Mouse (Mus musculus) limb, embryonic 12.5 days (tissue): ENCODE data around the gene Prpsap1. TPM values are rescaled to one million over a fixed set of nuclear protein-coding genes. Genes with fewer than 3 reads are reported as not detected.
"Not testable (repeated sequence)": the region's sequence is repeated elsewhere in the genome, so short reads cannot be mapped to it uniquely, and the experiment has no call there.

Source experiments
- ATAC-seq: fragments of 200-750 bp; cut with Nextera tagmentation; 2 replicates; pipeline ENCODE4 v1.8.0; 2017; ENCODE audit warnings: low read depth, moderate TSS enrichment; ENCODE audit not compliant: insufficient number of reproducible peaks, insufficient read depth, low FRiP score, low TSS enrichment
- H3K27ac ChIP-seq: fragments of 300-500 bp; sonication (generic); 2 replicates; pipeline ENCODE4 v1.5.1; 2016; ENCODE audit warnings: mild to moderate bottlenecking, moderate library complexity
- H3K27me3 ChIP-seq: fragments of 300-500 bp; sonication (generic); 2 replicates; pipeline ENCODE4 v1.6.1; 2016; ENCODE audit warnings: mild to moderate bottlenecking, moderate library complexity
- H3K36me3 ChIP-seq: fragments of 300-500 bp; sonication (generic); 2 replicates; pipeline ENCODE4 v1.6.1; 2016; ENCODE audit warnings: mild to moderate bottlenecking, moderate library complexity
- H3K4me1 ChIP-seq: fragments of 300-500 bp; sonication (generic); replicated peaks from 2 replicates; pipeline ENCODE4 v1.6.1; 2016
- H3K4me2 ChIP-seq: fragments of 300-500 bp; sonication (generic); 2 replicates; pipeline ENCODE4 v1.6.1; 2016; ENCODE audit warnings: mild to moderate bottlenecking, moderate library complexity
- H3K4me3 ChIP-seq: fragments of 300-500 bp; sonication (generic); replicated peaks from 2 replicates; pipeline ENCODE4 v1.5.1; 2016; ENCODE audit warnings: mild to moderate bottlenecking
- H3K9ac ChIP-seq: fragments of 300-500 bp; sonication (generic); replicated peaks from 2 replicates; pipeline ENCODE4 v1.6.1; 2016; ENCODE audit warnings: mild to moderate bottlenecking, moderate library complexity
- H3K9me3 ChIP-seq: fragments of 300-500 bp; sonication (generic); 2 replicates; pipeline ENCODE4 v1.6.1; 2016; ENCODE audit warnings: mild to moderate bottlenecking, moderate library complexity
- WGBS: fragments of 180-500 bp; shearing (Covaris S2); methylation state at CpG from one replicate; pipeline ENCODE4 v1.1.7; 2016; 5-methylcytosine and 5-hydroxymethylcytosine counted together
- polyA plus RNA-seq: library from polyadenylated mRNA; unstranded; fragments of >200 nt; fragmentation: Nextera tagmentation; extraction: Ambion mirVana; gene quantifications from 2 replicates; pipeline ENCODE4 v1.2.1, GENCODE M21; 2016

The Prpsap1 gene
- polyA plus RNA-seq, 1 experiment from 2014 or later: 199 TPM

DNA sequence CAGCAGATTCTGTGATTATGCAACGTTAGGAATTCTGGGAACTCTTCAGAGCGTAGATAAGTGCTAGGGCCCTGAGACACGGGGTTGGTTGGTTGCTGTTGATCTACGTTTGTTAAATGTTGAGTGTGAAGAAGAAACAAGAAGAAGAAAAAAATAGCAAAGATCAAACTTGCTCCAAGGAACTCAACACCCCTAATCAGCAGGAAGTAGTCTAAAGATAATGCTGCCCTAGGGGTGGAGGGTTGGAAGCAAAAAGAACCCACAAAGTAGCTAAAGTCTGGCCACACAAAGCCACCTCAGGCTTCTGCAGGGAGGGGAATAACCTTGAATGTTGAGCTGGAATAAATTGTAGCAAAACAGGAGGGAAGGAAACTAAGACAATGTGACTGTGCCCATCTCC lies 3.3 kb upstream of the Prpsap1 start:
- Histone ChIP-seq H3K4me2 (no peak overlapping the region), H3K27ac (no peak overlapping the region), H3K27me3 (peaks cover 4% of the 10 kb centered on the region; the same call in 1 of the 2 replicates), H3K4me1 (peaks cover 7% of the 10 kb centered on the region; the same call in 1 of the 2 replicates), H3K9me3 (no peaks in the 10 kb centered on the region), H3K9ac (no peak overlapping the region), H3K4me3 (no peak overlapping the region), H3K36me3 (no peaks in the 10 kb centered on the region)
- no peak for ATAC-seq
- 89% methylated on average over 4 of the region's 4 CpGs for WGBS

DNA sequence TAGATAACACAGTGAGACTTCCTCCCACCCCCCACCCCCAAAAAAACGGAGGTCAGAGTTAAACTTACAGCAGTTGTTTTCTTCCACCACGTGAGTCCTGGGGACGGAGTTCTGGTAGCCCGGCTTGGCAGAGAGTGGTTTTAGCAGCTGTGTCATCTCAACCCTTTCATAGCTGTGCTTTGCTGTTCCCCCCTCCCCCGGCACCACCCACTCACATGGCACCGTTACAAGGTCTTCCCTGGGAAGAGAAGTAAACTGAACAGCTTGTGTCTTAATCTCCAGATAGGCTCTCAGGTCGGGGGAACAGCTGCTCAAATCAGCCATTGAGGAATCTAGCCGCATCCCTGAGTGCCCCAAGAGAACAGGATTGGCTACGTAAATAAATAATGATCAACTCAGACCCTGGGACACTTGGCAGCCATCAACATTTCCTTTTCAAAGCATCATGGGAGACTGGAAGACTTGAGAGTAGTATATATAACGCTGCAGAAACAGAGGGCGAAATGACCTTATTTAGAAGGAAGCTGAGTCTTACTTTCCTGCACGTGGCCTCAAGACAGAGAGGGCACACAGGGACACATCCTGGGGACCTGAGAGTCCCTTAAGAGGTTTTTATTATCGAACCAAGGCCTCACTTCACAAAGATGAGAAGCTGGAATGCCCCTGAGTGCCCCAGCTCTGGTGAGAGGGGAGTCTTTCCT lies 622 bp upstream of the Prpsap1 start:
- Histone ChIP-seq H3K27me3 (peaks cover 4% of the 10 kb centered on the region; the same call in 1 of the 2 replicates), H3K9ac (0 out of 2 replicates have a peak overlapping the region, but pooled peaks have one; percentile 8), H3K4me2 (no peak overlapping the region), H3K9me3 (no peaks in the 10 kb centered on the region), H3K4me1 (peaks cover 9% of the 10 kb centered on the region), H3K36me3 (no peaks in the 10 kb centered on the region), H3K27ac (peak overlapping the region; percentile 50; the same call in 1 of the 2 replicates), H3K4me3 (no peak overlapping the region)
- no peak for ATAC-seq
- WGBS: 72% methylated on average over 13 of the region's 13 CpGs

DNA sequence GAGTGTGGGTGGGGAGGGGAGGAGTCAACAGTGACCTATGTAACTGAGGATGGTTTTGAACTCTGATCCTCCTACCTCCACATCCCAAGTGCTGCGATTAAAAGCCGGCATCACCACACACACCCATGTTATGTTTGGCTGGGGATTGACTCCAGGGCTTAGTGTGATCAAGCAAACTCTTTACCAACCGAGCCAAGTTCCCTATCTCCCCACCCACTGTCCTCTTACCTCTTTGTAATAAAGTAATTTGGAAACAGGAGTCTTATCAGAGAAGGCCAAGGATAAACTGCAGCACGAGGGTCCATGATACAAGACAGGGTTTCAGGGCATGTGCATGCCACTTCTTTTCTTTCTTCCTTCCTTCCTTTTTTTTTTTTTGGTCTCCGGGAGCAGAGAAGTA lies 811 bp downstream of the Prpsap1 start:
- H3K9ac ChIP-seq: no peak overlapping the region
- peaks cover 4% of the 10 kb centered on the region; the same call in 1 of the 2 replicates for H3K36me3 ChIP-seq
- H3K4me1 ChIP-seq: peaks cover 12% of the 10 kb centered on the region
- H3K4me3 ChIP-seq: no peak overlapping the region
- 84% methylated on average over 5 of the region's 5 CpGs for WGBS
- no peaks in the 10 kb centered on the region for H3K9me3 ChIP-seq
- H3K27ac ChIP-seq: no peak overlapping the region
- no peak overlapping the region for H3K4me2 ChIP-seq
- peaks cover under 1% of the 10 kb centered on the region; the same call in 1 of the 2 replicates for H3K27me3 ChIP-seq
- ATAC-seq: no peak

DNA sequence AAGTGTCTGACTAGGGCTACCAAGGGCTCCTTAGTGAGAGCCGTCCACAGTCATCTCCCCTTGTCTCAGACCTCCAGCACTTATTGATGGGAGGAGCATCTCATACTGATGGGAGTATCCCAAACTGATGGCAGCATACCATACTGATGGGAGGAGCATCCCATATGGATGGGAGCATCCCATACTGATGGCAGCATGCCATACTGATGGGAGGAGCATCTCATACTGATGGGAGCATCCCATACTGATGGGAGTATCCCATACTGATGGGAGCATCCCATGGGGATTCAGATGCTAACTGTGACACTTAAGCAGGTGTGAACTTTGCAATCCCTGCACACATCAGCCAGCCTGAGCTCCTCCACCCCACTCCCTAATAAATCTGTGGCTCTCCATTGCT lies 1.5 kb downstream of the Prpsap1 start:
- ATAC-seq: not testable (repeated sequence)
- WGBS: 71% methylated on average over 1 of the region's 1 CpGs

DNA sequence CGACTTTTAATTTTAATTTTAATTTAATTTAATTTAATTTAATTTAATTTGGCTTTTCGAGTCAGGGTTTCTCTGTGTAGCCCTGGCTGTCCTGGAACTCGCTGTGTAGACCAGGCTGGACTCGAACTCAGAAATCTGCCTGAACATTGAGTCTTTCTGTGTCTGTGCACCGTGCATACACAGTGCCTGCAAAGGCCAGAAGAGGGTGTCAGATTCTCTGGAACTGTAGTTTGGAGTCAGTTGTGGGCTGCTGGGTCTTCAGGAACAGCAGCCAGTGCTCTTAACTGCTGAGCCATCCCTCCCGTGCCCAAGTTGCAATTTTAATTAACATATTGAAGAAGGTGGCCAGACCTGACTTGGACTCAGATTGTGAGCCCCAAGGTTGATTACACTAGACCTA lies 2.7 kb downstream of the Prpsap1 start:
- Histone ChIP-seq H3K27me3 (no peaks in the 10 kb centered on the region), H3K27ac (no peak overlapping the region), H3K4me2 (peak overlapping the region; percentile 70), H3K4me3 (no peak overlapping the region), H3K36me3 (peaks cover 22% of the 10 kb centered on the region), H3K9ac (no peak overlapping the region), H3K4me1 (peaks cover 12% of the 10 kb centered on the region), H3K9me3 (no peaks in the 10 kb centered on the region)
- ATAC-seq: no peak
- WGBS: 74% methylated on average over 6 of the region's 6 CpGs

More for the DNA sequence above, 1.5 kb downstream of the Prpsap1 start:
- H3K27me3 ChIP-seq, H3K9ac ChIP-seq, H3K27ac ChIP-seq, H3K9me3 ChIP-seq, H3K4me2 ChIP-seq, H3K4me3 ChIP-seq: not testable (repeated sequence)
- Histone ChIP-seq H3K4me1 (peaks cover 12% of the 10 kb centered on the region), H3K36me3 (peaks cover 11% of the 10 kb centered on the region)

DNA sequence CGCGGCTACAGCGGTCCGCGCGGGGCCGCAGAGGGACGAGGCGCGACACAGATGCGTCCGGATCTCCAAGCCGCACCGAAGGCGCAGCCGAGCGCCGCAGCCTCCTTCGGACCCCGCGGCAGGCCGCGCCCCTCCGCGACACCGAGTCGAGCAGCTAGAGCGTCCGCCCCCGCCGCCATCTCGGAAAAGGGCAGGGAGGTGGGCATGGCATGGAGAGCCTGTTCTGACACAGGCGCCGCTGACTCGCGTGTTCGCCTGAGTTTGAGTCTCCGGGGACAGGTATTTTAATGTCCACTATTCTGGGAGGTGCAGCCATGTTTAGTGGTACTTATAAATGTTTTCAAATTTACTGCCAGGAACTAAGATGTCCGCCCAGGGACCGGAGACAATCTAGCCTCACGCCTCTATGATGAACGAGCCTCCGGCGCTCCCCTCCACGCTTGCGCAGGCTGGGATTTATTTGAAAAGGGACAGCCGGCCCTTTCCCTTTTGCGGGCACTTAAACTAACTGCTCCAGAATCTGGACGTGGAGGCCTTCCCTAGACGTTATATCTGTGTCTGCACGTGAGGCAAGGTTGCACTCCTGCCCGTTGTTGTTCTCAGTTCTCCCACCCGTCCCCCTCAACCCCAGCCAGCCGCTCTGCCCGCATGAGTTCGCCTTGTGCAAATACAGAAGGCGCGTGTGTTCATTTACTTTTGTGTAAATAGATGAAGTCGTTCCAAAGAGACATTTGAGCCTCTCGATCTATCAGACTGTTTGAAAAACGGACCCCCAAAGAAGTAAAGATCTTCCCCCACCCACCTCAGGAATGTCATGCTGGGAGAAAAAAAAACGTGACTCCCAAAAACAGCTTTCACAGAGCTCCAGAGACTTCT lies 3.5 kb downstream of the Prpsap1 start:
- H3K9ac ChIP-seq: peak overlapping the region; percentile 98
- under 1% methylated on average over 62 of the region's 62 CpGs for WGBS
- H3K4me1 ChIP-seq: peaks cover 12% of the 10 kb centered on the region
- H3K9me3 ChIP-seq: no peaks in the 10 kb centered on the region
- peak; percentile 87 for ATAC-seq
- H3K36me3 ChIP-seq: peaks cover 31% of the 10 kb centered on the region
- H3K27me3 ChIP-seq: no peaks in the 10 kb centered on the region
- peak overlapping the region; percentile 70 for H3K4me2 ChIP-seq
- peak overlapping the region; percentile 98 for H3K4me3 ChIP-seq
- H3K27ac ChIP-seq: peak overlapping the region; percentile 91

DNA sequence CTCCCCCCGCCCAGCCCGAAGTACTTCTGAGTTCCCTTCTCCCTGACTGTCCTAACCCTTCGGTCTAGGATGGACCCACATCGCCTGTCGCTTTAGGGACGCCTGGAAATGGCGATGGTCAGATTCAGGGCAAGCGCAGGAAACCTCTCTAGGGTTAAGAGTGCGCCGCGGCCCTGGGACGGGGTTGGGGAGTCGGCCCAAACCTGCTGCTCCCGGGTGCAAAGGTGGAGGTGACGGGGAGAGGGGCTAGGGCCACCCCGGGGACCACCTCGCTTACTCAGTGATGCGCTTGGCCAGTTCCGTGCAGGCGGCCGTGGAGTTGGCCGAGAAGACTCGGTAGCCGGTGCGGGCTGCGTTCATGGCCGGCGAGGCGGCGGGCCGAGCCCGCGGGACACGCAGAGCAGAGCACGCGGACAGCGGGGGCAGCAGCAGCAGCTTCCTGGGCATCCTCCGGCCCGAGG lies 4.2 kb downstream of the Prpsap1 start:
- ATAC-seq: peak; percentile 56
- Histone ChIP-seq H3K9me3 (no peaks in the 10 kb centered on the region), H3K27me3 (no peaks in the 10 kb centered on the region), H3K36me3 (peaks cover 38% of the 10 kb centered on the region), H3K4me3 (peak overlapping the region; percentile 98), H3K4me2 (peak overlapping the region; percentile 70), H3K4me1 (peaks cover 12% of the 10 kb centered on the region), H3K27ac (peak overlapping the region; percentile 91), H3K9ac (peak overlapping the region; percentile 98)
- WGBS: under 1% methylated on average over 39 of the region's 39 CpGs

DNA sequence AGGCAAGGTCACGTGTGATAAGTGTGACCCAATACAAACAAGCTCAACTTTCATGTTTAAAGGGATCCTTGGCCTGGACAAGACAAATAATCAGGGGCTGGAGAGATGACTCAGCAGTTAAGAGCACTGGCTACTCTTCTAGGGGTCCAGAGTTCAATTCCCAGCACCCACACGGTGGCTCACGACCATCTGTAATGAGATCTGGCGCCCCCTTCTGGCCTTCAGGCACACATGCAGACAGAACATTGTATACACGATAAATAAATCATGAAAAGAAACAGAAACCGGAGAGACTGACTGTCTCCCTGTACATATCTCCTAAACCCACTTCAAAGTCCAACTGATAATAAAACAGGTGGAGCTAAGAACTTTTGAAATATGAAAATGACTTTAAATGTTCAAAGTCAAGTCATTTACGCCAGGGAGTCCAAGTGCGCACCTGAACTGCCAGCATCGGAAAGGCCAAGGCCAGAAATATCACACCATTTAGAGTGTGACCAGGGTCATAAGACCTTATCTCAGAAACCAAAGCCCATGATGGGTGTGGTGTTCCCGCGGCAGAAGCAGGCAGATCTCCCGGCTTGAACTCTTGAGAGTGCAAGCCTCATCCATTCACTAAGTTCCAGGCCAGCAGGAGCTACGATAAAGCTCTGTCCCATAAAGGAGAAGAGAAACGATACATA lies 5.2 kb downstream of the Prpsap1 start:
- Histone ChIP-seq H3K4me1 (peaks cover 9% of the 10 kb centered on the region), H3K36me3 (peaks cover 47% of the 10 kb centered on the region), H3K27ac (no peak overlapping the region), H3K9me3 (no peaks in the 10 kb centered on the region), H3K4me3 (peak overlapping the region; percentile 98), H3K27me3 (no peaks in the 10 kb centered on the region), H3K9ac (peak overlapping the region; percentile 98), H3K4me2 (peak overlapping the region; percentile 70)
- ATAC-seq: no peak
- WGBS: 76% methylated on average over 14 of the region's 14 CpGs

DNA sequence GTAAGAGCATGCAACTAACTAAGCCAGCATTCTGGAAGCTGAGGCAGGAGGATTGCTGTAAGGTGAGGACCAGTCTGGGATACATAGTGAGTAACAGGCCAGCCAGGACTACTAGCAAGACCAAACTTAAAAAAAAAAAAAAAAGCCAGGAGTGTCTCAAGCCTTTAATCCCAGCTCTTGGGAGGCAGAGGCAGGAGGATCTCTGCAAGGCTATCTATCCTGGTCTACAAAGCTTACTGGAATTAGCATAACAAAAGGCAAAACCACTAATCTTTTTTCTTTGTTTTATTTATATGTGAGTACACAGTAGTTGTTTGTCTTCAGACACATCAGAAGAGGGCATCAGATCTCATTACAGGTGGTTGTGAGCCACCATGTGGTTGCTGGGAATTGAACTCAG lies 5.8 kb downstream of the Prpsap1 start:
- Histone ChIP-seq H3K4me3 (no peak overlapping the region), H3K4me1 (peaks cover 9% of the 10 kb centered on the region), H3K27me3 (no peaks in the 10 kb centered on the region), H3K27ac (no peak overlapping the region), H3K9me3 (no peaks in the 10 kb centered on the region), H3K9ac (no peak overlapping the region), H3K36me3 (peaks cover 54% of the 10 kb centered on the region), H3K4me2 (no peak overlapping the region)
- no peak for ATAC-seq

DNA sequence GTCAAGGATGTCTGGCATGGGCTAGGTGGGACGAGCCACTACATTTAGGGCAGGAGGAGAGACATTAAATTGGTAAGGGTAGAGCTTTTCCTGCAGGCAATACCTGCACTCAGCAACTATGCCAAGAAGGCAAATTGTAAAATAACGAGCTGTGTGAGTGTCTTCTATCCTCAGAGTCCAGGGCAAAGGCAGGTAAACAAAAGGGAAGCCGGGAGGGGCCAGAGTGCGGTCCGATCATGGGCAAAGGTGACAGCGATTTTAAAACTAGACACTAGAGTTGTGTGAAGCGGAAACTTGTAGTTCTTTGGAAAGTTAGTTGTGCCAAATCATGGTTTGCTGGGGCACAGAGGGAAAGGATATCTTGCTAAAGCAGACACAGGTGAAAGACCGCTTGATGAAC lies 9.7 kb downstream of the Prpsap1 start:
- Histone ChIP-seq H3K9me3 (no peaks in the 10 kb centered on the region), H3K4me2 (no peak overlapping the region), H3K27me3 (no peaks in the 10 kb centered on the region), H3K36me3 (peaks cover 92% of the 10 kb centered on the region), H3K4me1 (peaks cover 6% of the 10 kb centered on the region; the same call in 1 of the 2 replicates), H3K4me3 (no peak overlapping the region), H3K9ac (no peak overlapping the region), H3K27ac (no peak overlapping the region)
- ATAC-seq: no peak
- 95% methylated on average over 8 of the region's 8 CpGs for WGBS

DNA sequence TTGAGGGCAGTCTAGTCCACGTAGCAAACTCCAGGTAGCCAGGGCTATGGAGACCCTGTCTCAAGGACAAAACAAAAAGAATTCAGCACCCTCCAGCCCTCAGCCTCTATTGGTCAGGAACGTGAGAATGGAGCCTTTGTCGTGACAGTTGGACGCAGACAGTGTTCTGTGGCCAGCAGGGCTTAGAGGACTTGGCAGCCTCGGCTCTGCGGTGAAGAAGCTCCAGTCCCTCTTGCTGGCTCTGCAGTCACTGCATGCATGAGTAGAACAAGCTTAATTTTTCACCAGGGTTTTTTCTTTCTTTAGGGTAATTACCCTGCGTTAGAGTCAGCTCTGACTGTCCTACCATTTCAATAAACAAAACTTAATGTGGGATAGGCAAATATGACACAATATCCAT lies 12.2 kb downstream of the Prpsap1 start:
- WGBS: 93% methylated on average over 7 of the region's 7 CpGs

More for the DNA sequence above, 12.2 kb downstream of the Prpsap1 start:
- Histone ChIP-seq H3K27me3 (no peaks in the 10 kb centered on the region), H3K27ac (no peak overlapping the region), H3K9ac (no peak overlapping the region), H3K36me3 (peaks cover 99% of the 10 kb centered on the region), H3K4me2 (no peak overlapping the region), H3K4me3 (no peak overlapping the region), H3K9me3 (no peaks in the 10 kb centered on the region), H3K4me1 (no peaks in the 10 kb centered on the region)
- no peak for ATAC-seq
